7 mouse cellular contexts compared by ENCODE assay signal in genomic region chr2:70568198-70568941, GRCm38 (mm10). TPM values are rescaled to one million over a fixed set of nuclear protein-coding genes. Genes with fewer than 3 reads are reported as not detected.
DNase-seq lines count a peak whose midpoint lies in the region; ATAC-seq and TF ChIP-seq lines count a peak whose summit lies in the region.

No protein-coding gene starts in this region.

- ATAC-seq in megakaryocyte, adult 5-6 weeks (ENCODE audit: poor library complexity, severe bottlenecking), result no peak
- 0 out of 2 replicates have a peak, but pooled peaks have one; percentile 10 for ATAC-seq in forebrain, embryonic 12.5 days (ENCODE audit: low FRiP score)
- ATAC-seq in liver, embryonic 12.5 days, result no peak
- ATAC-seq in stomach, postnatal 0 days (ENCODE audit: low FRiP score, low TSS enrichment), result no peak

- no peak for TF ChIP-seq EP300 in stomach, postnatal 0 days (optimal IDR thresholded peaks at IDR 0.05)

- H3K9me3 ChIP-seq in megakaryocyte, embryonic 14.5 days, result no peaks in the 10 kb centered on the region
- H3K9me3 ChIP-seq in forebrain, embryonic 12.5 days, result no peaks in the 10 kb centered on the region
- no peaks in the 10 kb centered on the region for H3K9me3 ChIP-seq in liver, embryonic 12.5 days (replicated peaks)
- H3K9me3 ChIP-seq in stomach, postnatal 0 days (ENCODE audit: control insufficient read depth, low read length), result no peaks in the 10 kb centered on the region

- under 1% methylated on average over 34 of the region's 34 CpGs for WGBS in forebrain, embryonic 12.5 days
- 1% methylated on average over 34 of the region's 34 CpGs for WGBS in liver, embryonic 12.5 days (ENCODE audit: insufficient replicate concordance)
- 1% methylated on average over 34 of the region's 34 CpGs for WGBS in stomach, postnatal 0 days

- TF ChIP-seq CTCF in stomach, postnatal 0 days (IDR thresholded peaks at IDR 0.05; ENCODE audit: low read depth), result no peak

- peak overlapping the region; percentile 83 for H3K4me3 ChIP-seq in megakaryocyte, embryonic 14.5 days (replicated peaks)
- peak overlapping the region; percentile 43 for H3K4me3 ChIP-seq in forebrain, embryonic 12.5 days (replicated peaks)
- peak overlapping the region; percentile 20 for H3K4me3 ChIP-seq in liver, embryonic 12.5 days
- H3K4me3 ChIP-seq in stomach, postnatal 0 days (ENCODE audit: low read depth, low read length), result peak overlapping the region; percentile 34

- peaks cover 87% of the 10 kb centered on the region for H3K27me3 ChIP-seq in megakaryocyte, embryonic 14.5 days (replicated peaks)
- H3K27me3 ChIP-seq in forebrain, embryonic 12.5 days, result peaks cover 99% of the 10 kb centered on the region
- H3K27me3 ChIP-seq in liver, embryonic 12.5 days (replicated peaks), result peaks cover 99% of the 10 kb centered on the region
- H3K27me3 ChIP-seq in stomach, postnatal 0 days (ENCODE audit: control insufficient read depth, insufficient read depth, low read length), result peaks cover 22% of the 10 kb centered on the region

- DNase-seq in stomach, postnatal 0 days (ENCODE audit: low spot score), result peak; percentile 23
- DNase-seq in left cerebral cortex, adult 11 months (ENCODE audit: low spot score), result no peak
- no peak for DNase-seq in urinary bladder, adult 18-20 months (ENCODE audit: low spot score in 2 of 2)

- H3K36me3 ChIP-seq in megakaryocyte, embryonic 14.5 days (replicated peaks; ENCODE audit: low read length), result no peaks in the 10 kb centered on the region
- H3K36me3 ChIP-seq in forebrain, embryonic 12.5 days (replicated peaks), result no peaks in the 10 kb centered on the region; the same call in 1 of the 2 replicates
- H3K36me3 ChIP-seq in liver, embryonic 12.5 days, result no peaks in the 10 kb centered on the region
- H3K36me3 ChIP-seq in stomach, postnatal 0 days (ENCODE audit: control insufficient read depth, insufficient read depth, low read length), result no peaks in the 10 kb centered on the region

- H3K4me1 ChIP-seq in megakaryocyte, embryonic 14.5 days, result peaks cover 19% of the 10 kb centered on the region
- H3K4me1 ChIP-seq in forebrain, embryonic 12.5 days, result peaks cover 57% of the 10 kb centered on the region
- H3K4me1 ChIP-seq in liver, embryonic 12.5 days, result peaks cover 21% of the 10 kb centered on the region
- no peaks in the 10 kb centered on the region for H3K4me1 ChIP-seq in stomach, postnatal 0 days (replicated peaks; ENCODE audit: control insufficient read depth, insufficient read depth)

- H3K9ac ChIP-seq in forebrain, embryonic 12.5 days, result peak overlapping the region; percentile 68
- H3K9ac ChIP-seq in liver, embryonic 12.5 days, result no peak overlapping the region
- H3K9ac ChIP-seq in stomach, postnatal 0 days (ENCODE audit: low read length), result no peak overlapping the region

- H3K27ac ChIP-seq in forebrain, embryonic 12.5 days, result peak overlapping the region; percentile 88
- H3K27ac ChIP-seq in liver, embryonic 12.5 days, result no peak overlapping the region
- H3K27ac ChIP-seq in stomach, postnatal 0 days (replicated peaks), result no peak overlapping the region

- peak overlapping the region; percentile 60 for H3K4me2 ChIP-seq in forebrain, embryonic 12.5 days
- H3K4me2 ChIP-seq in liver, embryonic 12.5 days, result peak overlapping the region; percentile 61
- peak overlapping the region; percentile 58 for H3K4me2 ChIP-seq in stomach, postnatal 0 days (replicated peaks; ENCODE audit: low read depth)

RNA-seq across cellular contexts. Expression of gene Gad1, which starts 15.5 kb away (rescaled TPM):
- polyA plus RNA-seq in megakaryocyte, embryonic 14.5 days (2012; ENCODE audit: insufficient read depth, low replicate concordance), result 0.34 TPM in 1 of 2 replicates, not detected in the other
- total RNA-seq in megakaryocyte, adult 5-6 weeks (2015), result not detected in 2 replicates
- total RNA-seq in megakaryocyte, adult 5-6 weeks (2017), result not detected in 2 replicates
- 24.2 and 28.6 TPM in 2 replicates for polyA plus RNA-seq in forebrain, embryonic 12.5 days (2016; fragmentation: Nextera tagmentation; extraction: Ambion mirVana)
- polyA plus RNA-seq in liver, embryonic 12.5 days (2016; fragmentation: Nextera tagmentation; extraction: Ambion mirVana), result 0.14 TPM in 1 of 2 replicates, not detected in the other
- 0.02 and 0.06 TPM in 2 replicates for polyA plus RNA-seq in stomach, postnatal 0 days (2015; fragmentation: Nextera tagmentation; extraction: Ambion mirVana)

RNA-seq across cellular contexts. Expression of gene Erich2, which starts 59.8 kb away (rescaled TPM):
- polyA plus RNA-seq in megakaryocyte, embryonic 14.5 days (2012; ENCODE audit: insufficient read depth, low replicate concordance), result not detected in 2 replicates
- total RNA-seq in megakaryocyte, adult 5-6 weeks (2015), result not detected in 2 replicates
- total RNA-seq in megakaryocyte, adult 5-6 weeks (2017), result not detected in 2 replicates
- polyA plus RNA-seq in forebrain, embryonic 12.5 days (2016; fragmentation: Nextera tagmentation; extraction: Ambion mirVana), result 1.3 and 1.4 TPM in 2 replicates
- polyA plus RNA-seq in liver, embryonic 12.5 days (2016; fragmentation: Nextera tagmentation; extraction: Ambion mirVana), result 0.13 TPM in 1 of 2 replicates, not detected in the other
- 1.1 and 1.7 TPM in 2 replicates for polyA plus RNA-seq in stomach, postnatal 0 days (2015; fragmentation: Nextera tagmentation; extraction: Ambion mirVana)

Comparison
In these comparisons a context has a peak if more than half of its experiments do, and no peak if none do; other contexts are left out.
1. H3K4me3 ChIP-seq: peak in every context shown above with its lines; median percentile 83 in megakaryocyte, embryonic 14.5 days; 43 in forebrain, embryonic 12.5 days; 34 in stomach, postnatal 0 days; 20 in liver, embryonic 12.5 days.
2. RNA of gene Gad1, which starts 15.5 kb away (polyA plus RNA-seq): 24.2 to 28.6 TPM in forebrain, embryonic 12.5 days; 0.34 TPM in megakaryocyte, embryonic 14.5 days, 0.14 TPM in liver, embryonic 12.5 days and 0.02 to 0.06 TPM in stomach, postnatal 0 days; every median in the first group is over 10 times any median in the second.
3. Peak in every context shown above with its lines, with median percentiles within 50 percentile points of each other: H3K4me2 ChIP-seq.